In genomic region chr2:4490845-4491244, GRCm38 (mm10) we compare ENCODE assay signal across 12 mouse cellular contexts.
DNase-seq lines count a peak whose midpoint lies in the region; ATAC-seq lines count a peak whose summit lies in the region.
"Had no signal": no experiment of that assay in that cellular context is flagged by ENCODE, and none has a peak within 500 bp of the region (broad histone marks: within the 10 kb centered on the region; RNA-seq: fewer than 3 reads in every experiment).

No protein-coding gene starts in this region.

- H3K27ac ChIP-seq in hindbrain, embryonic 12.5 days = peak overlapping the region; percentile 58; the same call in 1 of the 2 replicates
- no peak overlapping the region for H3K27ac ChIP-seq in hindbrain, embryonic 10.5 days
- H3K27ac ChIP-seq in hindbrain, embryonic 15.5 days (replicated peaks) = peak overlapping the region; percentile 58
- H3K27ac ChIP-seq: left cerebral cortex, adult 2 months; liver, embryonic 14.5 days had no signal

- 0 out of 2 replicates have a peak, but pooled peaks cover 8% of the 10 kb centered on the region for H3K36me3 ChIP-seq in hindbrain, embryonic 12.5 days
- H3K36me3 ChIP-seq in hindbrain, embryonic 10.5 days = peaks cover 52% of the 10 kb centered on the region
- no peaks in the 10 kb centered on the region for H3K36me3 ChIP-seq in hindbrain, embryonic 15.5 days

- H3K4me2 ChIP-seq in hindbrain, embryonic 12.5 days (replicated peaks) = no peak overlapping the region
- H3K4me2 ChIP-seq in hindbrain, embryonic 15.5 days = no peak overlapping the region

- WGBS in hindbrain, embryonic 12.5 days = 67% methylated on average over 5 of the region's 5 CpGs
- WGBS in hindbrain, embryonic 10.5 days = 79% methylated on average over 5 of the region's 5 CpGs
- WGBS in hindbrain, embryonic 15.5 days = 36% methylated on average over 5 of the region's 5 CpGs

- H3K9me3 ChIP-seq in hindbrain, embryonic 12.5 days (replicated peaks) = no peaks in the 10 kb centered on the region
- no peaks in the 10 kb centered on the region for H3K9me3 ChIP-seq in hindbrain, embryonic 10.5 days
- H3K9me3 ChIP-seq in hindbrain, embryonic 15.5 days = no peaks in the 10 kb centered on the region

- peaks cover 43% of the 10 kb centered on the region for H3K4me1 ChIP-seq in hindbrain, embryonic 12.5 days
- peaks cover 40% of the 10 kb centered on the region for H3K4me1 ChIP-seq in hindbrain, embryonic 10.5 days (replicated peaks)
- H3K4me1 ChIP-seq in hindbrain, embryonic 15.5 days (replicated peaks) = peaks cover 69% of the 10 kb centered on the region

- no peak for ATAC-seq in hindbrain, embryonic 12.5 days (ENCODE audit: low FRiP score)
- peak; percentile 24; the same call in 1 of the 2 replicates for ATAC-seq in hindbrain, embryonic 15.5 days (ENCODE audit: low FRiP score, low read depth)

- H3K9ac ChIP-seq in hindbrain, embryonic 12.5 days = no peak overlapping the region
- H3K9ac ChIP-seq in hindbrain, embryonic 15.5 days = no peak overlapping the region
- H3K9ac ChIP-seq: liver, embryonic 14.5 days had no signal

- DNase-seq in hindbrain, embryonic 10.5 days (ENCODE audit: low spot score) = no peak
- peak; percentile 42 for DNase-seq in MN1 (ENCODE audit: low spot score)
- peak; percentile 70 for DNase-seq in Muller cell, postnatal 12 days (ENCODE audit: inconsistent ontology term)
- DNase-seq in spleen, adult 12 weeks (ENCODE audit: low spot score) = no peak
- DNase-seq in T-cell, adult 2 months (ENCODE audit: low spot score) = no peak
- no peak for DNase-seq in liver
- DNase-seq: cerebellum, adult 8-10 months; thymus, postnatal 25 days had no signal

- no peak overlapping the region for H3K4me3 ChIP-seq in hindbrain, embryonic 12.5 days
- H3K4me3 ChIP-seq in hindbrain, embryonic 10.5 days = no peak overlapping the region
- H3K4me3 ChIP-seq in hindbrain, embryonic 15.5 days = no peak overlapping the region
- H3K4me3 ChIP-seq: left cerebral cortex, adult 2 months had no signal

- no peaks in the 10 kb centered on the region for H3K27me3 ChIP-seq in hindbrain, embryonic 12.5 days
- H3K27me3 ChIP-seq in hindbrain, embryonic 10.5 days (ENCODE audit: insufficient read depth, poor library complexity, severe bottlenecking) = no peaks in the 10 kb centered on the region
- no peaks in the 10 kb centered on the region for H3K27me3 ChIP-seq in hindbrain, embryonic 15.5 days

Comparison
In these comparisons a context has a peak if more than half of its experiments do, and no peak if none do; other contexts are left out.
1. DNase-seq: peak in MN1 (single experiment) and Muller cell, postnatal 12 days (single experiment); none in hindbrain, embryonic 10.5 days (single experiment), spleen, adult 12 weeks (single experiment), T-cell, adult 2 months (single experiment) and liver (single experiment).